Mouse (Mus musculus) heart, postnatal 0 days (tissue): ENCODE data around the gene Pcdh9.

ENCODE experiments used
- CTCF ChIP-seq: IDR thresholded peaks from 2 replicates; pipeline ENCODE4 v1.5.1; 2016; ENCODE audit warnings: antibody characterized with exemption, control low read depth, low read depth
- EP300 ChIP-seq: IDR thresholded peaks from 2 replicates; pipeline ENCODE4 v1.6.1; 2016; ENCODE audit warnings: antibody characterized with exemption, low read depth

GRCm38 (mm10) chr14:93701385-93702101 lies 188.9 kb downstream of the Pcdh9 start:
- TF ChIP-seq EP300 (no peak), CTCF (no peak)
